Mouse (Mus musculus) CH12.LX (cell line): ENCODE measurements around the gene 1700069L16Rik. TPM values are rescaled to one million over a fixed set of nuclear protein-coding genes. Genes with fewer than 3 reads are reported as not detected.
A peak's percentile ranks its signal among the peaks of the same experiment; 100 is the strongest.

Source experiments
- DNase-seq: peaks from one replicate; pipeline ENCODE4 v3.0.0-alpha.2; 2013; ENCODE audit errors: extremely low read depth
- H3K27ac ChIP-seq: 2 replicates; pipeline ENCODE4 v1.5.1; 2012; ENCODE audit warnings: low read depth, mild to moderate bottlenecking, control low read depth, moderate library complexity; ENCODE audit not compliant: insufficient read depth
- H3K27me3 ChIP-seq: replicated peaks from 2 replicates; pipeline ENCODE3; 2012; ENCODE audit warnings: inconsistent platforms
- H3K36me3 ChIP-seq, 2 experiments: replicated peaks in 1 of 2; 2 replicates each; pipeline versions ENCODE3 to v1.6.1; 2012; ENCODE audit warnings: inconsistent platforms in 1 of 2, low read length in 1 of 2, mild to moderate bottlenecking in 1 of 2, mixed read lengths in 1 of 2, moderate library complexity in 1 of 2; ENCODE audit not compliant: control insufficient read depth in 1 of 2, insufficient read depth in 1 of 2
- H3K4me1 ChIP-seq, 2 experiments: 2 replicates each; pipeline ENCODE4 v1.6.1; 2012; ENCODE audit warnings: inconsistent platforms in 1 of 2, moderate library complexity in 1 of 2; ENCODE audit not compliant: insufficient read depth in 2 of 2, control insufficient read depth in 1 of 2
- H3K4me2 ChIP-seq: 2 replicates; pipeline ENCODE4 v1.6.1; 2012; ENCODE audit warnings: low read depth, mild to moderate bottlenecking, control low read depth; ENCODE audit not compliant: poor library complexity, insufficient read depth, severe bottlenecking
- H3K4me3 ChIP-seq, 3 experiments: fragments of 150-350 bp in 1 of 3; sonication (generic) in 1 of 3; replicated peaks in 1 of 3; 2 replicates each; pipeline versions ENCODE3 to v1.5.1; 2011 to 2012; ENCODE audit warnings: low read depth in 2 of 3, low read length in 2 of 3, mild to moderate bottlenecking in 2 of 3, moderate library complexity in 2 of 3, control low read depth in 1 of 3, improper control_type of control experiment in 1 of 3, inconsistent platforms in 1 of 3, mixed read lengths in 1 of 3; ENCODE audit not compliant: poor library complexity in 1 of 3
- H3K79me2 ChIP-seq: replicated peaks from 2 replicates; pipeline ENCODE4 v1.6.1; 2012; ENCODE audit warnings: mild to moderate bottlenecking, moderate library complexity; ENCODE audit not compliant: control insufficient read depth, poor library complexity, insufficient read depth, severe bottlenecking; ENCODE audit errors: extremely low read depth
- H3K9ac ChIP-seq: 2 replicates; pipeline ENCODE4 v1.6.1; 2012; ENCODE audit warnings: low read depth, mild to moderate bottlenecking, control low read depth, moderate library complexity; ENCODE audit not compliant: insufficient read depth
- H3K9me3 ChIP-seq: replicated peaks from 2 replicates; pipeline ENCODE3; 2012; ENCODE audit warnings: low read length, inconsistent platforms, mixed read lengths
- BHLHE40 ChIP-seq: IDR thresholded peaks from 2 replicates; pipeline ENCODE4 v1.6.1; 2011; ENCODE audit warnings: mild to moderate bottlenecking, low read depth, low read length, improper control_type of control experiment
- CTCF ChIP-seq, 2 experiments: IDR thresholded peaks in 1 of 2; conservative IDR thresholded peaks in 1 of 2; 2 replicates each; pipeline ENCODE4 v1.5.1; 2011 to 2012; ENCODE audit warnings: low read depth in 2 of 2, low read length in 2 of 2, improper control_type of control experiment in 1 of 2, inconsistent platforms in 1 of 2, mild to moderate bottlenecking in 1 of 2, moderate library complexity in 1 of 2
- ELF1 ChIP-seq: IDR thresholded peaks from 2 replicates; pipeline ENCODE4 v1.6.1; 2014; ENCODE audit warnings: low read depth, mild to moderate bottlenecking, inconsistent platforms, low read length, improper control_type of control experiment
- EP300 ChIP-seq: IDR thresholded peaks from 2 replicates; pipeline ENCODE4 v1.6.1; 2011; ENCODE audit warnings: low read length, improper control_type of control experiment
- HCFC1 ChIP-seq: IDR thresholded peaks from 2 replicates; pipeline ENCODE4 v1.6.1; 2012; ENCODE audit warnings: low read depth, mild to moderate bottlenecking, inconsistent platforms, low read length, improper control_type of control experiment
- IRF4 ChIP-seq: IDR thresholded peaks from 2 replicates; pipeline ENCODE4 v1.6.1; 2014; ENCODE audit warnings: low read depth, mild to moderate bottlenecking, inconsistent platforms, low read length, improper control_type of control experiment
- JUN ChIP-seq: IDR thresholded peaks from 2 replicates; pipeline ENCODE4 v1.6.1; 2011; ENCODE audit warnings: low read depth, mild to moderate bottlenecking, low read length, improper control_type of control experiment, moderate library complexity; ENCODE audit not compliant: insufficient read depth
- JUND ChIP-seq: conservative IDR thresholded peaks from 2 replicates; pipeline ENCODE4 v1.6.1; 2011; ENCODE audit warnings: low read depth, low read length, improper control_type of control experiment
- MAFK ChIP-seq: IDR thresholded peaks from 2 replicates; pipeline ENCODE4 v1.6.1; 2011; ENCODE audit warnings: low read length, improper control_type of control experiment; ENCODE audit not compliant: insufficient replicate concordance
- MAX ChIP-seq: IDR thresholded peaks from 2 replicates; pipeline ENCODE4 v1.6.1; 2011; ENCODE audit warnings: low read length, improper control_type of control experiment
- MAZ ChIP-seq: IDR thresholded peaks from 2 replicates; pipeline ENCODE4 v1.6.1; 2012; ENCODE audit warnings: low read depth, mild to moderate bottlenecking, inconsistent platforms, low read length, improper control_type of control experiment, moderate library complexity
- MEF2A ChIP-seq: IDR thresholded peaks from 2 replicates; pipeline ENCODE4 v1.6.1; 2014; ENCODE audit warnings: low read depth, mild to moderate bottlenecking, inconsistent platforms, low read length, improper control_type of control experiment, borderline replicate concordance
- MXI1 ChIP-seq: IDR thresholded peaks from 2 replicates; pipeline ENCODE4 v1.6.1; 2011; ENCODE audit warnings: mild to moderate bottlenecking, low read depth, low read length, improper control_type of control experiment
- PAX5 ChIP-seq: IDR thresholded peaks from 2 replicates; pipeline ENCODE4 v1.6.1; 2012; ENCODE audit warnings: low read length, inconsistent platforms, mixed read lengths
- POLR2AphosphoS2 ChIP-seq: IDR thresholded peaks from 2 replicates; pipeline ENCODE4 v1.6.1; 2011; ENCODE audit warnings: low read depth, low read length, improper control_type of control experiment
- SMC3 ChIP-seq: IDR thresholded peaks from 2 replicates; pipeline ENCODE4 v1.6.1; 2011; ENCODE audit warnings: low read depth, low read length, improper control_type of control experiment
- TBP ChIP-seq: conservative IDR thresholded peaks from 2 replicates; pipeline ENCODE4 v1.6.1; 2011; ENCODE audit warnings: low read depth, low read length, improper control_type of control experiment
- TCF12 ChIP-seq: IDR thresholded peaks from 2 replicates; pipeline ENCODE4 v1.6.1; 2014; ENCODE audit warnings: low read depth, mild to moderate bottlenecking, inconsistent platforms, low read length, improper control_type of control experiment
- UBTF ChIP-seq: IDR thresholded peaks from 2 replicates; pipeline ENCODE4 v1.6.1; 2012; ENCODE audit warnings: low read depth, mild to moderate bottlenecking, inconsistent platforms, low read length, improper control_type of control experiment, moderate library complexity
- USF1 ChIP-seq: IDR thresholded peaks from 2 replicates; pipeline ENCODE4 v1.6.1; 2014; ENCODE audit warnings: low read depth, mild to moderate bottlenecking, inconsistent platforms, low read length, improper control_type of control experiment
- USF2 ChIP-seq: conservative IDR thresholded peaks from 2 replicates; pipeline ENCODE4 v1.6.1; 2011; ENCODE audit warnings: low read depth, low read length, improper control_type of control experiment
- ZMIZ1 ChIP-seq: IDR thresholded peaks from 2 replicates; pipeline ENCODE4 v1.6.1; 2012; ENCODE audit warnings: low read depth, mild to moderate bottlenecking, inconsistent platforms, low read length, improper control_type of control experiment
- dilution Hi-C: fragments of 300-500 bp; cut with MboI; formaldehyde crosslinking; loops from 2 replicates; pipeline ENCODE4 v1.14.3; 2020; ENCODE audit warnings: low sequenced_read_pairs; ENCODE audit not compliant: extremely low pct_unique_long_range_greater_than_20kb, extremely low pct_ligation_motif_present
- in situ Hi-C: fragments of 300-500 bp; cut with MboI; formaldehyde crosslinking; loops from 3 replicates; pipeline ENCODE4 v1.14.3; 2019; ENCODE audit warnings: low sequenced_read_pairs, low pct_ligation_motif_present, low pct_unique_long_range_greater_than_20kb, mixed read lengths
- polyA plus RNA-seq: library from polyadenylated mRNA; unstranded; fragments of >175 nt; gene quantifications from 2 replicates; pipeline ENCODE4 v1.2.1, GENCODE M21; 2012; ENCODE audit warnings: low read depth; ENCODE audit not compliant: insufficient read length
- total RNA-seq, 2 experiments: library from RNA; depleted of rRNA; stranded (reverse); fragments of 300-350 nt in 1 of 2; fragments of >200 nt in 1 of 2; gene quantifications; 2 replicates each; pipeline ENCODE4 v1.2.3; 2012 to 2014

Gene 1700069L16Rik
- total and polyA plus RNA-seq, 3 experiments = not detected

- no peak overlapping the region for H3K27ac ChIP-seq
- TF ChIP-seq USF2 (no peak), CTCF (conservative IDR thresholded peaks at IDR 0.05 in 1 of 2, IDR thresholded peaks at IDR 0.05 in 1 of 2; ENCODE audit: low read depth in 2 of 2, low read length in 2 of 2) (no peak), MEF2A (no peak), UBTF (no peak), MAFK (no peak), MAX (no peak), JUN (no peak), MXI1 (no peak), TCF12 (no peak), SMC3 (no peak), EP300 (no peak), POLR2AphosphoS2 (no peak), USF1 (no peak), HCFC1 (no peak), ZMIZ1 (no peak), IRF4 (no peak), JUND (no peak), ELF1 (no peak), TBP (no peak), PAX5 (no peak)
- DNase-seq = no peak
- dilution Hi-C loops (no loop called here), in situ Hi-C loops (no loop called here)
- H3K9me3 ChIP-seq = peaks cover 11% of the 10 kb centered on the region
- no peak overlapping the region for H3K9ac ChIP-seq
- peaks cover 7 to 11% of the 10 kb centered on the region in 2 experiments; a peak in 3 of 4 replicates for H3K4me1 ChIP-seq
- H3K4me2 ChIP-seq = no peak overlapping the region
- no peaks in the 10 kb centered on the region for H3K36me3 ChIP-seq
- no peak overlapping the region for H3K4me3 ChIP-seq
- H3K27me3 ChIP-seq = peaks cover 48% of the 10 kb centered on the region
- H3K79me2 ChIP-seq = no peaks in the 10 kb centered on the region
These were observed 30.6 kb downstream of the 1700069L16Rik start for GRCm38 (mm10) chr5:113694000-113694399.

- in situ Hi-C loops = no loop called here
- Histone ChIP-seq H3K27me3 (peaks cover 47% of the 10 kb centered on the region), H3K4me1 (peaks cover 8 to 11% of the 10 kb centered on the region in 2 experiments; a peak in 3 of 4 replicates), H3K36me3 (no peaks in the 10 kb centered on the region), H3K27ac (no peak overlapping the region), H3K9ac (no peak overlapping the region), H3K9me3 (peaks cover 11% of the 10 kb centered on the region), H3K4me2 (no peak overlapping the region), H3K4me3 (no peak overlapping the region), H3K79me2 (no peaks in the 10 kb centered on the region)
- no peak for TF ChIP-seq MAZ
- no peak for TF ChIP-seq POLR2AphosphoS2
- TF ChIP-seq BHLHE40 = no peak
- DNase-seq = peak; percentile 3
- dilution Hi-C loops = no loop called here
These were observed 31.3 kb downstream of the 1700069L16Rik start for GRCm38 (mm10) chr5:113693196-113693755.
